Mouse (Mus musculus) midbrain, embryonic 15.5 days (tissue): ENCODE measurements at regions not wholly inside any gene's neighbourhood (a gene's known extent, or its start where the extent isn't known, plus 50 kb on each side); places are given as distances from the start of the nearest gene placed in this dataset.

ENCODE experiments used
- ATAC-seq: fragments of 200-750 bp; cut with Nextera tagmentation; replicated peaks from 2 replicates; pipeline ENCODE4 v1.8.0; 2017; ENCODE audit warnings: moderate TSS enrichment
- H3K27ac ChIP-seq: fragments of 300-500 bp; sonication (generic); 2 replicates; pipeline ENCODE4 v1.5.1; 2015; ENCODE audit warnings: mild to moderate bottlenecking, inconsistent platforms
- H3K27me3 ChIP-seq: fragments of 300-500 bp; sonication (generic); replicated peaks from 2 replicates; pipeline ENCODE4 v1.6.1; 2015; ENCODE audit warnings: inconsistent platforms
- H3K36me3 ChIP-seq: fragments of 300-500 bp; sonication (generic); replicated peaks from 2 replicates; pipeline ENCODE4 v1.6.1; 2015; ENCODE audit warnings: inconsistent platforms
- H3K4me1 ChIP-seq: fragments of 300-500 bp; sonication (generic); 2 replicates; pipeline ENCODE4 v1.6.1; 2015; ENCODE audit warnings: inconsistent platforms
- H3K4me2 ChIP-seq: fragments of 300-500 bp; sonication (generic); 2 replicates; pipeline ENCODE4 v1.6.1; 2015; ENCODE audit warnings: inconsistent platforms, mild to moderate bottlenecking, moderate library complexity
- H3K4me3 ChIP-seq: fragments of 300-500 bp; sonication (generic); 2 replicates; pipeline ENCODE4 v1.5.1; 2015; ENCODE audit warnings: mild to moderate bottlenecking, inconsistent platforms
- H3K9ac ChIP-seq: fragments of 300-500 bp; sonication (generic); 2 replicates; pipeline ENCODE4 v1.6.1; 2015; ENCODE audit warnings: mild to moderate bottlenecking, inconsistent platforms
- H3K9me3 ChIP-seq: fragments of 300-500 bp; sonication (generic); 2 replicates; pipeline ENCODE4 v1.6.1; 2016; ENCODE audit warnings: inconsistent platforms
- WGBS: fragments of 180-500 bp; shearing (Covaris S2); methylation state at CpG from one replicate; pipeline ENCODE4 v1.1.7; 2015; ENCODE audit warnings: mixed read lengths; 5-methylcytosine and 5-hydroxymethylcytosine counted together

DNA sequence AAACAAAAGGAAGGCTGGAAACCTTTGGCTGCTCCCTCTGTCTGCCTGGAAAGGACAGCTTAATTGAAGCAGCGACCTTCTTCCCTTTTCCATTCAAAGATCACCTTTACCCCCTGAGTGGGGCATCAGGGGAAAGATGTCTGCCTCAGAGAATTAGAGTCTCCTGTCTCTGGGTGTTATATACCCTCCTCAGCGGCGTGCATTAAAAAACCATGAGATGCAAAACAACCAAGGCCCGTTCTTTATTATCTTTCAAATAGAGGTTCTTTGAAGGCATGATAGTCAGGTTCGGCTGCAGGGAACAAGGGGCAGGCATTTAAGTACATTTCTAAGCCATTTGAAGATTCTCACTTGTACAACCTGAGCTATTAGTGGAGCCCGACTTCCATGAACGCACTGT lies 263.0 kb upstream of the Gadl1 start:
- 24% methylated on average over 7 of the region's 7 CpGs for WGBS
- Histone ChIP-seq H3K27me3 (no peaks in the 10 kb centered on the region), H3K9ac (no peak overlapping the region), H3K4me1 (peaks cover 4% of the 10 kb centered on the region; the same call in 1 of the 2 replicates), H3K27ac (no peak overlapping the region), H3K4me2 (no peak overlapping the region), H3K4me3 (no peak overlapping the region), H3K36me3 (no peaks in the 10 kb centered on the region), H3K9me3 (no peaks in the 10 kb centered on the region)
- ATAC-seq, result no peak

DNA sequence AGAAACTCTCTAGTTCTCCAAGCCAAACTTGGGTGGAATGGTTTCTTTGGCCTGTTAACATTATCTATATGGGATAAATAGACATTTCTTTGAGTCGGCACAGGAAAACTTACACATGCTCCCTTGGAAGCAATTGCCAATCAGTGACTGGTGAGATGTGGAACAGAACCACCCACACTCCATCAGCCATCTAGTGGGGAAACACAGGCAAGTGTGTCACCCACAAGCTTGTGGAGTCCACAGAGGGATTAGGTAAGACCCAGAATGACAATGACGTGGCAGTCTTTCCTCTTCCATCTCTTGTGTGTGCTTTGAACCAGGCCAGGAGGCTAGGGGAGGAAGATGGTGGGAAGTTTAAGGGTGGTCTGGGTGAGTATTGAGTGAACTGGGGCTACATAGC lies 257.5 kb upstream of the Gadl1 start:
- H3K9ac ChIP-seq, result no peak overlapping the region
- H3K4me1 ChIP-seq, result no peaks in the 10 kb centered on the region
- H3K36me3 ChIP-seq, result no peaks in the 10 kb centered on the region
- no peak overlapping the region for H3K27ac ChIP-seq
- no peaks in the 10 kb centered on the region for H3K27me3 ChIP-seq
- no peaks in the 10 kb centered on the region for H3K9me3 ChIP-seq
- no peak for ATAC-seq
- H3K4me2 ChIP-seq, result no peak overlapping the region
- 89% methylated on average over 2 of the region's 2 CpGs for WGBS
- H3K4me3 ChIP-seq, result no peak overlapping the region

DNA sequence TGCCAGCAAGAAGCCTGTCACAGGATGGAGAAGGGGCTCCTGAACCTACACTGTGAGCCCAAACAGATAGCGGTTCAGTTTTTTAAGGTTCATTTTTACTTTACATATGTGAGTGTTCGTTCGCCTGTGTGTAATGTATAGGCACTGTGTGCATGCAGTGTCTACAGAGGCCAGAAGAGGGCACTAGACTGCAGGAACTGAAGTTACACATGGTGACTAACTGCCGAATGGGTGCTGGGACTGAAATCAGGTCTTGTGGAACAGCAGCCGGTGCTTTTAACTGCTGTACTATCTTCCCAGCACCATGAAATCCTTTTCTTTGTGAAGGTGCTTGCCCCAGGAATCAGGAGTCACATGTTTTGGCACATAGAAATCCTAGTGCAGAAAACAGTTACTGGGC lies 256.1 kb upstream of the Gadl1 start:
- Histone ChIP-seq H3K4me3 (no peak overlapping the region), H3K27me3 (no peaks in the 10 kb centered on the region), H3K4me2 (no peak overlapping the region), H3K9me3 (no peaks in the 10 kb centered on the region), H3K4me1 (no peaks in the 10 kb centered on the region), H3K9ac (no peak overlapping the region), H3K36me3 (no peaks in the 10 kb centered on the region), H3K27ac (no peak overlapping the region)
- no peak for ATAC-seq
- WGBS, result 94% methylated on average over 5 of the region's 5 CpGs

DNA sequence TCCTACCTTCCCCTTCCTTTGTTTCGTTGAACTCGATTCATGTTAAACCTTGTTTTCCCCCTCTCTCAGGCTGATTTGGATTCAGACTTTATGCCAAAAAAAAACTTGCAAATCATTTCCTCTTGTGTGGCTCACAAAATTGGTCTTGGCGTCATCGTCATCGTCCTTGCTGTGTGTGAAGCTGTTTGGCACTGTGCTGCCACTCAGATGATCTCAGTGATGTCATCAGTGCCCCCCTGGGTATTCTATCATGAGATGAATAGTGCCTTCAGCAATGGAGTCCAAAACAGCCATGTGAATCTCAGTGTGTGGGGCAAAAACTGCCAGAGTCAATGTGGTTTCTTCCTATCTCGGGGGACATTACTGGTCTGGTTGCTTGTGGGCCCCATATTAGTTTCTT lies 254.3 kb upstream of the Gadl1 start:
- Histone ChIP-seq H3K27me3 (no peaks in the 10 kb centered on the region), H3K4me1 (no peaks in the 10 kb centered on the region), H3K9me3 (no peaks in the 10 kb centered on the region), H3K4me2 (no peak overlapping the region), H3K27ac (no peak overlapping the region), H3K4me3 (no peak overlapping the region), H3K9ac (no peak overlapping the region), H3K36me3 (no peaks in the 10 kb centered on the region)
- WGBS, result 89% methylated on average over 6 of the region's 6 CpGs
- ATAC-seq, result no peak

DNA sequence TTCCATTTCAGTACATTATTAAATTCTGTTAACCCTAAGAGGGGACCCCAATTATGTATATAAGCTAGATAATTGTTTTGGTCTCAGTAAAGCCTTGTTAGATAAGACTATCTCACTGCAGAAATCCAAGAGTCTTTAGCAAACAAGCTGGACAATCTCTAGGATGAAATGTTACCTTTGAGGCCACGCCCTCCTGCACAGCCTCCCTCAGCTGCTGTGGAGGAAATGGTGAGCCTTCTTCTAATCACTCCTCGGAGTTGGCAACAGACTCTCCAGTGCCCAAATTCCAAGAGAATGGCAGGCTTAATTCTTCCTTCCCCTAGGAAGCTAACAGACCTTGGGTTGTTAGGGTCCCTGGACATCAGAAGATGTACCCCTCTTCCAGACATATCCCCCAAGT lies 252.7 kb upstream of the Gadl1 start:
- H3K4me2 ChIP-seq, result no peak overlapping the region
- no peaks in the 10 kb centered on the region for H3K4me1 ChIP-seq
- no peaks in the 10 kb centered on the region for H3K27me3 ChIP-seq
- no peak overlapping the region for H3K27ac ChIP-seq
- no peak overlapping the region for H3K4me3 ChIP-seq
- WGBS, result 75% methylated on average over 2 of the region's 2 CpGs
- H3K9ac ChIP-seq, result no peak overlapping the region
- H3K36me3 ChIP-seq, result no peaks in the 10 kb centered on the region
- no peaks in the 10 kb centered on the region for H3K9me3 ChIP-seq
- no peak for ATAC-seq

DNA sequence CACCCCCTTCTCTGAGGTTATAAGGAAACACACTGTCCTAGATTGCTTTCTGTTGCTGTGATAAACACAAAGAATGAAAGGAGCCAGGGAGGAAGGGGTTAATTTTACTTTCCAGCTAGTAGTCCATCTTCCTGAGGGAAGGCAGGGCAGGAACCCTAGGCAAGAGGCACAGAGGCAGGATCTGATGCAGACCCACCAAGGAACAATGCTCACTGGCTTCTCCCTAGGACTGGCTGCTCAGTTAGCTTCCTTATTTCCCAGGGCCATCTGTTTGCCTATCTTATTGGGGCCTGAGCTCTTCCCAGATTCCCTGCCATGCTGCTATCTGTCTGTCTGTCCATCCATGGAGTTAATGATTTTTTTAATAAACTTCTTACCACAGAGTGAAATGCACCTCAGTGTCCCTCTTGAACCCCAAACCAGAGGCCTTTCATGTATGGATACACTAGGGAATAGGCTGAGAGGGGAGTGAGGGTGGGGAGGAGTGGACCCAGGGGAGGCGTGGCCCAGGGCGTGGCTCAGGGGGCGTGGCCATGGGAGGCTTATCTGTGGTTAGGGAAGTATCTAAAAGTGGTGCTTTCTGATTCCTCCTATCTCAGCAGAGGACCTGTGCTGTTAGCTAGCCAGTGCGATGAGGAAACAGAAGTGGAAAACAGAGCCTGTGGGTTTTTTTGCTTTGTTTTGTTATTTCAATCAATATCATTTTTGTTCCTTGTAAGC lies 252.1 kb upstream of the Gadl1 start:
- no peaks in the 10 kb centered on the region for H3K36me3 ChIP-seq
- H3K27me3 ChIP-seq, result no peaks in the 10 kb centered on the region
- no peak overlapping the region for H3K9ac ChIP-seq
- ATAC-seq, result no peak
- no peaks in the 10 kb centered on the region for H3K4me1 ChIP-seq
- H3K9me3 ChIP-seq, result no peaks in the 10 kb centered on the region
- 66% methylated on average over 4 of the region's 4 CpGs for WGBS
- H3K4me3 ChIP-seq, result no peak overlapping the region
- H3K4me2 ChIP-seq, result no peak overlapping the region
- H3K27ac ChIP-seq, result no peak overlapping the region

DNA sequence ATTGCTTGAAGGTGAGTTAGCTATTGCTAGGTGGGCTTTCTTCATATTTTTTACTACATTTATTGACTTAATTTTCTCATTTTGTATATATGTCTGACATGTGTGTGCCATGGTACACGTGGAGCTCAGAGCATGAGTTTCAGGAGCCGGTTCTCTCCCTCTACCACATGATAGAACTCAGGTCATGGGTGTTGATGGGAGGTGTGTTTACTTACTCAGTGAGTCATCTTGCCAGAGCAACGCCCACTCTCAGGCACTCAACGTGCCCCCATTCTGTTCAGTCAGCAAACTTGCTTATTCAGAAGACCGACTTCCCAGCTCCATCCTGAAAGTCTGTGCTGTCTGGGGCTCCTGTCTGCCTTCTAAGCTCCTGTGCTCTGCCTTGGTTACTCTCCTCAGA lies 250.8 kb upstream of the Gadl1 start:
- Histone ChIP-seq H3K27me3 (no peaks in the 10 kb centered on the region), H3K27ac (no peak overlapping the region), H3K4me2 (no peak overlapping the region), H3K9me3 (no peaks in the 10 kb centered on the region), H3K4me3 (no peak overlapping the region), H3K9ac (no peak overlapping the region), H3K4me1 (no peaks in the 10 kb centered on the region), H3K36me3 (no peaks in the 10 kb centered on the region)
- WGBS, result 90% methylated on average over 5 of the region's 5 CpGs
- no peak for ATAC-seq

DNA sequence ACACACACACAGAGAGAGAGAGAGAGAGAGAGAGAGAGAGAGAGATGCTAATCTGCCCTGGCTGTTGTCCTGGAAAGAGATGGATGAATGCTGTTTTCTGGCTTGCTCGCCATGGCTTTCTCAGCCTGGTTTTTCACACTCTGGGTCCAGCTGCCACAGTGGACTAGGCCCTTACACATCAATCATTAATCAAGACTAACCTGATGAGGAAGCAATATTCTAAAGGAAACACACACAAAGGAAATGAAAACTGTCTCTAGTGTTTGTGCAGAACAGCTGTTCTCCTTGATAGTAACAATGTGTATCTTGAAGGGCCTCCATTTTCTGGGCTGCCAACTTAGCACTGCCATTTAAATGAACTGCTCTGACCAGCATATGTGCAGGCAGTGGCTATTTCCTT lies 248.9 kb upstream of the Gadl1 start:
- Histone ChIP-seq H3K27ac (no peak overlapping the region), H3K27me3 (no peaks in the 10 kb centered on the region), H3K9ac (no peak overlapping the region), H3K4me2 (no peak overlapping the region), H3K4me3 (no peak overlapping the region), H3K4me1 (no peaks in the 10 kb centered on the region), H3K36me3 (no peaks in the 10 kb centered on the region), H3K9me3 (no peaks in the 10 kb centered on the region)
- 91% methylated on average over 1 of the region's 1 CpGs for WGBS
- ATAC-seq, result no peak

DNA sequence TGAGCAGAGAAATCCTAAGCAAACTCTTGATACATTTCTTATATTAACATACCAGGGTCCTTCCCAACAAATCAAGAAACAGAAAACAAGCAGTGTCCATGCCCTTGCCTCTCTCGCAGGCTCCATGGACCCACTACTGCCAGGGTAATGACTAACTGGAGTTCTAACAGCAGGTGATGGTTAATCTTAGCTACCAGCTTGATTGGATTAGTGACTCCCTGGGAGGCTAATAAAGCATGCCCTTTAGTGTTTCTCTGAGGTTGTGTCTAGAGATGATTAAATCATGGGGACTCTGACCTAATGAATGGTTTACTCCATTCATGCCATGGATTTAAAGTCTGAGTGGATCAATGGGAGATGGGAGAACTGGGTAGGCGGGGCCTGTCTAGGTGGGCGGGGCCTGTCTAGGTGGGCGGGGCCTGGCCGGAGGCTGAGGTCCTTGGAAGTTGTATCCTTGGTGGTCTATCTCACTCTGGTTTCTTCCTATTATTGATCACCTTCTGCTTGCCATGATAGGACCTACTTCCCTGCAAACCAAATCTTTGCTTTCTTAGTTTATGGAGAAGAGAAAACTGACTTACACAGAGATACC lies 247.3 kb upstream of the Gadl1 start:
- Histone ChIP-seq H3K27ac (no peak overlapping the region), H3K9ac (no peak overlapping the region), H3K4me2 (no peak overlapping the region), H3K36me3 (no peaks in the 10 kb centered on the region), H3K4me3 (no peak overlapping the region), H3K4me1 (peaks cover 4% of the 10 kb centered on the region; the same call in 1 of the 2 replicates), H3K9me3 (no peaks in the 10 kb centered on the region), H3K27me3 (no peaks in the 10 kb centered on the region)
- WGBS, result 21% methylated on average over 5 of the region's 5 CpGs
- ATAC-seq, result no peak

DNA sequence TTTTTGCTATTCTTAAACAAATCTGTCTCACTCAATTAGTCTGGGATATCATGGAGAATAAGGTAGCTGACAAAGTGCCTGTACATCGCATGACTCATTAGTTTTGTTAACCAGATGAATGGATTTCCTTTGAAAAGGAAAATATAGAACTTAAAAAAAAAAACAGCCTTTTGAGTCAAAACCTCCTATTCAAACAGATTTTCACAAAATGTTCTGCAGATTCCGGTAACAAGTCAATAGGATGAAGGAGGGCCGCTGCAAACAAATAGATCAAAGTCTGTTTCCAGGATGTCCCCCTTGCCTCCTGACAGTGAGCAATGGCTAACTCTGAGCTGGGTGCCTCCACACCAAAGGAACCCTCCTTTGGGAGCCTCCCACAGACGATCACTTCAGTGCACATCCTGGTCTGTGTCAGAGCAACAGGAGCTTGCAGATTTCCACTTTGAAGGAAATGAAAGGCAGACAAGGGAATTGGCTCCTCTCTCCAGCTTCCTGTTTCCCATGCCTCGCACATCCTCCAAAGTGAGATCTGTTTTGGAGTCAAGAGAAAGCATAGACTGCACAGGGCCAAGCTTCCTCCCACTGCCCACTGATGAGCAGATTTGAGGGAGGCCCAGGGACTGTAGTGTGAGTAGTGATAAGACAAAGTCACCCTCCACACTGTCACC lies 243.8 kb upstream of the Gadl1 start:
- 30% methylated on average over 5 of the region's 5 CpGs for WGBS
- Histone ChIP-seq H3K27me3 (no peaks in the 10 kb centered on the region), H3K4me1 (peaks cover 4% of the 10 kb centered on the region; the same call in 1 of the 2 replicates), H3K27ac (0 out of 2 replicates have a peak overlapping the region, but pooled peaks have one; percentile 6), H3K9ac (no peak overlapping the region), H3K36me3 (no peaks in the 10 kb centered on the region), H3K4me3 (no peak overlapping the region), H3K9me3 (no peaks in the 10 kb centered on the region), H3K4me2 (no peak overlapping the region)
- ATAC-seq, result no peak

DNA sequence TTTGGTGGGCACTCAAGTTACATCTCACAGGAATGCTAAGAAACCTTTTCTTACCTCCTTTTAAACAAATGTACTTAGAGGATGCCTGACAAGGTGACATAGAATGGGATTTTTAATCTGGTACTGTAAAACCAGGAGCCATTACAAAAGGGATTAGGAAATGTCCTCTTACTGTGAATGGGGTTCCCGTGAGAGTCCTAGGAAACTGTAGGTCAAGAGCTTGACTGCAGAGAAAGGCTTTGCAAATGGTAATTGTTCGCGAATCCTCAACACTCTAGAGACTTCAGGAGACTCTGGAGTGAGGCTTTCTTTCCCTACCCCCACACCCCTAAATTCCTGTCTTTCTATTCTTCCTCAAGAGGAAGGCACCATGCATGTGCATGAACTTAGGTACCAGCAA lies 242.7 kb upstream of the Gadl1 start:
- Histone ChIP-seq H3K4me2 (no peak overlapping the region), H3K9me3 (no peaks in the 10 kb centered on the region), H3K4me3 (no peak overlapping the region), H3K36me3 (no peaks in the 10 kb centered on the region), H3K9ac (no peak overlapping the region), H3K4me1 (peaks cover 4% of the 10 kb centered on the region; the same call in 1 of the 2 replicates), H3K27ac (no peak overlapping the region), H3K27me3 (no peaks in the 10 kb centered on the region)
- no peak for ATAC-seq
- WGBS, result 66% methylated on average over 3 of the region's 3 CpGs

DNA sequence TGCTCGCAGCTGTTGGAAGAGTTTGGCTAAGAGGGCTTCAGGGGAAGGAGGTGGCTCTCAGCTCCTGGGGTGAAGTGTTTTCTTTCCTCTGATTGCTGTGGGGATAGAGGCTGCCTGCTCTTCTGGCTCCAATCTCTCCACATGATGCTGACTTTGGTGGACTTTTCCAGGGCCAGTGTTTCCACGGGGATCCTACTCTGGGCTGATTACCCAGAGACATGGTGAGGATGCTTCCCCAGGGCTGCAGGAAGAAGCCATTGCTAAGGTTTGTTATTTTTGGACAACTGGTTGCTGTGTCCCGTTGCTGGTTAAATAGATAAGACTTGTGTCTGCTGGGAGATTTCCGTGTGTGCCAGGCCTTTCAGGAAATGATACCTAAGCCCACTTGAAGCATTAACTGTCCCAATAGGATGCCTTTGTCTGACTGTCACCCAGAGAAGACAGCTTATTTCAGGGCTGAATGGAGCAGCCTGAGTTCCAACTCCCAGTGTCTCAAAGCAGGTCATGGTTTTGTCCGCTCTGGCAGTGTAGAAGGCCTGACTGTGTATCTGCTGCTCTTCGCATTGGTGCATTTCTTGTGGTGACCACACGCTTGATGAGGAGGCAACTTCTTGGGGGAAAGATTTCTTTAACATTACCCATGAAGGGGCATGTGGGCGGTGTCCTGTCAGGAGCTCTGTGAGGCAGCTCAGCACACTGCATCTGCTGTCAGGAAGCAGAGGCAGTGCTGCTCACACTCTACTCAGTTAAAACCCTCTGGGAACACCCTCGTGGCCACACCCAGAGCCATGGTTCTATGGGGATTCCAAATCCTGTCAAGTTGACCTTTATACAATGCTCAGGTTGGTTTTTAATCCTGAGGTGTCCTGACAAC lies 228.3 kb upstream of the Gadl1 start:
- no peak for ATAC-seq
- H3K9ac ChIP-seq, result no peak overlapping the region
- no peak overlapping the region for H3K4me2 ChIP-seq
- H3K4me3 ChIP-seq, result no peak overlapping the region
- no peaks in the 10 kb centered on the region for H3K9me3 ChIP-seq
- peaks cover 5% of the 10 kb centered on the region for H3K4me1 ChIP-seq
- no peaks in the 10 kb centered on the region for H3K36me3 ChIP-seq
- no peaks in the 10 kb centered on the region for H3K27me3 ChIP-seq
- no peak overlapping the region for H3K27ac ChIP-seq
- WGBS, result 34% methylated on average over 9 of the region's 9 CpGs
